Mouse (Mus musculus) brown adipose tissue, adult 24 weeks (tissue): Measurements from ENCODE around the gene Rhoh. TPM values are rescaled to one million over a fixed set of nuclear protein-coding genes. Genes with fewer than 3 reads are reported as not detected.

Experiments
- H3K27ac ChIP-seq: fragments of 200-500 bp; replicated peaks from 2 replicates; pipeline ENCODE4 v1.5.1; 2012; ENCODE audit warnings: low read depth, mild to moderate bottlenecking, low read length
- H3K4me1 ChIP-seq: fragments of 200-500 bp; 2 replicates; pipeline ENCODE4 v1.6.1; 2012; ENCODE audit warnings: low read length, mixed read lengths; ENCODE audit not compliant: control insufficient read depth, insufficient read depth, insufficient read length
- H3K4me3 ChIP-seq: fragments of 200-500 bp; 2 replicates; pipeline ENCODE4 v1.5.1; 2012; ENCODE audit warnings: low read depth, mild to moderate bottlenecking, low read length, moderate library complexity; ENCODE audit not compliant: insufficient read depth
- polyA plus RNA-seq: library from polyadenylated mRNA; stranded (reverse); fragments of >200 nt; gene quantifications from 2 replicates; pipeline ENCODE4 v1.2.4, GENCODE M21; 2012; ENCODE audit not compliant: missing spikeins, insufficient read depth, insufficient read length

Rhoh gene
- polyA plus RNA-seq, 1 experiment: 0.75 TPM

DNA sequence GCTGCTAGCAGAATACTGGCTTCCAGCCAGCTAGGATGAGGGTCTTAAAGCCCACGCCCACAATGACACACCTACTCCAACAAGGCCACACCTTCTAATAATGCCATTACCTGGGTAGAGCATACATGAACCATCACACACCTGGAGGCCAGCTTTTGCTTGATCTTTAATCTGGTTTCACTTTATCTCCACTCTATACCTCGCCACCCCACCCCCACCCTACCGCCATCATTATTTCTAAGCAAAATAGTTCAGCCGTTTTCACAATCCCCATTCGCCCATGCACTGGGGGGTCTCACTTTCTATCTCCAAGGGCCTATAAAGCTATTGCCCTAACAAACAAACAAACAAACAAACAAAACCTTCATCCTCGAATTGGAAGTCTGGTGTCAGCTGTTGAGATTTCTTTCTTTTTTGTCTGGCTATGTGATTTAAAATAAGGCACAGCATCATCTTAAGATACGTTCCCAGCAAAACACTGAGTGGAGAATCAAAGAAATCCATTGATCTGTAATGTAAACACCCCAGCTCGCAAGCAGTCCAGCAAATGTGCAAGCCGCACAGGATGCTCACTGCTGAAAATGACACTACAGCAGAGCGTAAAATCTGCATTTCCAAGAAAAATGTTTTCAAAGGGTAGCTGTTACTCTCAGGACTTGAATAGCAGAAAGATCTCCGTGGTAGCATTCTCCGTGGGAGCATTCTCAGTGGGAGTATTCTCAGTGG lies 59.9 kb downstream of the Rhoh start:
- no peak overlapping the region for H3K4me3 ChIP-seq
- no peaks in the 10 kb centered on the region; the same call in 1 of the 2 replicates for H3K4me1 ChIP-seq
- no peak overlapping the region for H3K27ac ChIP-seq

DNA sequence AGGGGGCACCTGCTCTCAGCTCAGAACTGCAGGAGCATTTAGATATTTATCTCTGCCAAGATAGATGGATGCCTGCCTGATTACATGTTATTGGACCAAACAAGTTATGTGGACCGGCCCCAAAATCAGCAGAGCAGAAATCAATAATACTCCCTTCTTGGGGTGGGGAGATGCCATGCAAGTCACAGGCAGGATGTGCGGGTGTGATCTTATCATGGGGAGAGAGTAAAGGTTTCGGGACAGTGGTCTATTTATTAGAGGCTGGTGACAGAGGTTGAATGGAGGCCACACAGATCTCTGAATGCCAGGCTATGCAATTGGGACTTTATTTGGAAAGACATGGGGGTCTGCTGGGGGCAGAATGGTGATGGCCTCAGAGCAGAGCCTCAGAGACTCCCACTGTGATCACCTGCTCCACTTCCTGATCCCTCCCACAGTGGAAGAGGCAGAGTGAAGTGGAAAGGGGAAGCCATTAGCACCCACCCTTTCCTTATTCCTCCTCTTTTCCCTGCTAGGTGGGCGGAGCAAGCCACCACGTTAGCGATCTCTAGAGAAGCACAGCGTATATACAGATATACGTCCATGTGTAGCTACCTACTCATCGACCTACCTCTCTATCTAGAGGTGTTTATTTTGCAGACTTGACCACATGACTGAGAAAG lies 60.6 kb downstream of the Rhoh start:
- Histone ChIP-seq H3K27ac (no peak overlapping the region), H3K4me3 (no peak overlapping the region), H3K4me1 (no peaks in the 10 kb centered on the region; the same call in 1 of the 2 replicates)

DNA sequence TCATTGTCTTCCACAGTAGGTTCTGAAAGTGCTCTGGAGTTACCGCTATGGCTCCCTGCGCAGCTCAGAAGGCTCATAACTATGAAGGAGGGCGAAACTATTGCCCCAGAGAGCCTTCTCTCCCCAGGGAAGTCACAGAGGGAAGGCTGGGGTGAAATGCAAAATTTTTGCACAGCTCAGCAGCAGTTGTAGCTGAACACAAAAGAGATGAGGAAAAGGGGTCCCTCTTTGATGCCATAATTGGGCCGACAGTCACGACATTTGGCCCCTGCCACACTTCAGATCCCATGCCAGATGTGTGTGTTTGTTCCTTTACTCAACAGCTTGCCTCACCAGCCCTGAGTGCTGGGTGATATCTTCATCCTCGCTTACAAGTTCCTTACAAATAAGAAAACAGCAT lies 65.7 kb downstream of the Rhoh start:
- H3K27ac ChIP-seq: no peak overlapping the region
- no peak overlapping the region for H3K4me3 ChIP-seq
- H3K4me1 ChIP-seq: no peaks in the 10 kb centered on the region

DNA sequence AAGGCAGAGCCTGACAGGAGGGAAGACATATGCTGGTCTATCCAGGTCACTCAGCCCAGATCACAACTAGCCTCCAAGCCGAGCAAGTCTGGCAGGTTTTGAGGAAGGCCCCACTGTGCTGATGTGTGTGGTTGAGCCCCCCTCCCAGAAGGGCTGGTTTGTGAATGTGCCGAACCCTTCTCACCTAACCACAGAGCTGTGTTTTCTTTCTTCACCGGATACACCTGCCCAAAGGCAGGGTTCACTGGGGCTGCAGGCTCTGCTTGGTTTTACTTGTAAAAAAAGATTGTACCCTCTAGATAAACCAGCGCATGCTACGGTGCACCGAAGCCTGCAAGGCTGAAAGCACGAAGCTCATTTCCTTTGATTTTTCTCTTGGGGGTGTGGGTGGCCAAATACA lies 68.1 kb downstream of the Rhoh start:
- H3K27ac ChIP-seq: no peak overlapping the region
- H3K4me1 ChIP-seq: no peaks in the 10 kb centered on the region
- no peak overlapping the region for H3K4me3 ChIP-seq

DNA sequence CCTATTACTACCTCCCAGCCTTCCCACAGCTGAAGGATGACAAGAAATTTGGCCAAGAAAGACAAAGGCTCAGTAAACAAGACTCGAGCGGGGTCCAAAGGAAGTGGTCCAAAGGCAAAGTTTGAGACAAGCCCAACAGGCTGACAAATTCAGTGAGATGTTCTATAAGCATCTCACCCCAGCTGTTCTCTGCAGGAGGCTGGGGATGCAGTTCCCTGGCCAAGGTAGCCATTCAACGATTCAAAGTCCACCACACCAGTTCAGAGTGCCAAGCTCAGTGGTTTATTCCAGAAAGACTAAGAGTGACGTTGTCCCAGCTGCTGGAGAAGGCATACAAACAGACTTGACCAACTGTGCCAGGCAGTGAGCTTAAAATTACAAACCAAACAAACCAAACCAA lies 69.2 kb downstream of the Rhoh start:
- no peak overlapping the region for H3K27ac ChIP-seq
- no peaks in the 10 kb centered on the region for H3K4me1 ChIP-seq
- no peak overlapping the region for H3K4me3 ChIP-seq

DNA sequence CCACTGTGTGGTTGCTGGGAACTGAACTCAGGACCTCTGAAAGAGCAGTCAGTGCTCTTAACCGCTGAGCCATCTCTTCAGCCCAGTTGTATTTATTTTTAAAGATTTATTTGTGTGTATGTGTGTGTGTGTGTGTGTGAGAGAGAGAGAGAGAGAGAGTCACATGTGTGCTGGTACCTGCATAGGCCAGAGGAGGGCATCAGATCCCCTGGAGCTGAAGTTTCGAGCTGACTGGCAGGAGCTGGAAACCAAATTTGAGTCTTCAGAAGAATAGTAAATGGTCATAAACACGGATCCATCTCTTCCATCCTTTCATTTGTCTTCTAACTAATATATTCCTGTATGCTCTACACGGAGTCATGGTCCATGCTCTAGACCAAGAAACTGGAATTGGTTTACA lies 72.2 kb downstream of the Rhoh start:
- Histone ChIP-seq H3K4me1 (no peaks in the 10 kb centered on the region), H3K4me3 (no peak overlapping the region), H3K27ac (no peak overlapping the region)

DNA sequence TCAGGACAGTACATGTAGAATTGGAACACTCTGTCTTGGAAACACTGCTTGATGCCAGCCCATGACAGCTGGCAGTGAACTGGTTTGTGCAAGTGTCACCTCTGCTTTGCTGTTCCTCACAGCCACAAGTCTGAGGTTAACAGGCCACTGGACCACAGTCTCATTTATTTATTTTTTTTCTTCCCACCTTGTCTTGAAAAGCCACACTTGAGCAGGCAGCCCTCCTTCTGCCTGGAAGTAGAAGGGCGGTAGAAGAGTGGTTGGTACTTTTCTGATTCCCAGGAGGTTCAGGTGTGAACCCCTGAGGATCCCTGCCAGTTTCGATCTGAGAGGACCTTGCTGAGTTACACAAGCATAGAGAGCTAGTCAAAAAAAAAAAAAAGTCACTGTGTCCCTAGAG lies 72.8 kb downstream of the Rhoh start:
- Histone ChIP-seq H3K4me3 (no peak overlapping the region), H3K27ac (no peak overlapping the region)

DNA sequence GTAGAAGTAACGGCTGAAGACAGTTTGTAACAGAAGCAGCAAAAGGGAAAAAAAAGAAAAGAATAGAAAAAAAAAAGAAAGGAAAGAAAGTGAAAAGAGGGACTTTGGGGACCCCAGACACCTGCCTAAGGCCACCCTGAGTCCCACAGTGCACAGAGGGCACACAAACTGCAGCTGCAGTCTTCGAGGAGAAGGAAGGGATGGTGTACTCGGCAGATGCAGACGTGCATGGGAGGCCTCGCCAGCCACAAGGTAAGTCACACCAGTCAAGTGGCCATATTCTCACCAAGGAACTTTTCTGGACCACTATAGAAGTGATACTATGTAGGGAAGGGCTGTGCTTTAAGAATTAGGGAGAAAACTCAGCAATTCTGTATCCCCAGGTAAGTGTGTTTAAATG lies 73.8 kb downstream of the Rhoh start, which contains the start of gene Chrna9:
TSS of gene Chrna9 (plus strand) at position 139 of the 400 bp plus-strand sequence.
- Histone ChIP-seq H3K4me1 (no peaks in the 10 kb centered on the region), H3K4me3 (no peak within 1 kb of the TSS), H3K27ac (no peak within 1 kb of the TSS)

More for the DNA sequence above, 72.8 kb downstream of the Rhoh start:
- no peaks in the 10 kb centered on the region for H3K4me1 ChIP-seq

DNA sequence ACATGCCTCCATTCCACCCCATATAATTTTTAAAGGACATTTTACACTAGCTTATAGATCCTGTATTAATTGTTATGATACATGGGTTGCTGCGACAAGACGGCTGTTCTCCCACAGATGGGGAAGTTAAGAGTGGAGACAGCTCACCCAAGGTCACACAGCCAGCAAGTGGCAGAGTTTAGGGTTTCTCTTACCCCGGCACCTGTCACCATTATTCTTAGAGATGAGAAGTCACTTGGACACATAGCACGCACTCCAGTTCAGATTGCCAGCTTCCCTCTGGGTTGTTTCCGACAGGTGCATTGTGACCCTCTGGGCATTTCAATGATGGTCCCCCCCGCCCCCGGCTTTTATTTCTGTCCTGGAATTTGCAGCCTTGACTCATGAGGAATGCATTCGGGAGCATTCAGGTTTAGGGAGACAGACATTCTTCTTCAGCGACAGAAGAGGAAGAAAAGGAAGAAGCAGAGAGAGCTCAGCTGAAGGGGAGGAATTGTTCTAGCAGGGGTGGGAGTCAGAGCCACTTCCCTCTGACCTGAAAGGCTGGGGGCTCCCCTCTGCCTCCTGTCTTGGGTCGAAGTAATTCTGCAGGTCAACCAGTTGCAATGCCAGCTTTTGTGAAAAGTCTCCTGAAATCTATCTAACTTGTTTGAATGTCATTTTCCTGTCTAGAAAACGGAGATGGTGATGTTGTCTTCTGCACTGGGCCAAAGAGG lies 76.2 kb downstream of the Rhoh start:
- H3K4me1 ChIP-seq: no peaks in the 10 kb centered on the region
- no peak overlapping the region for H3K4me3 ChIP-seq
- H3K27ac ChIP-seq: no peak overlapping the region

DNA sequence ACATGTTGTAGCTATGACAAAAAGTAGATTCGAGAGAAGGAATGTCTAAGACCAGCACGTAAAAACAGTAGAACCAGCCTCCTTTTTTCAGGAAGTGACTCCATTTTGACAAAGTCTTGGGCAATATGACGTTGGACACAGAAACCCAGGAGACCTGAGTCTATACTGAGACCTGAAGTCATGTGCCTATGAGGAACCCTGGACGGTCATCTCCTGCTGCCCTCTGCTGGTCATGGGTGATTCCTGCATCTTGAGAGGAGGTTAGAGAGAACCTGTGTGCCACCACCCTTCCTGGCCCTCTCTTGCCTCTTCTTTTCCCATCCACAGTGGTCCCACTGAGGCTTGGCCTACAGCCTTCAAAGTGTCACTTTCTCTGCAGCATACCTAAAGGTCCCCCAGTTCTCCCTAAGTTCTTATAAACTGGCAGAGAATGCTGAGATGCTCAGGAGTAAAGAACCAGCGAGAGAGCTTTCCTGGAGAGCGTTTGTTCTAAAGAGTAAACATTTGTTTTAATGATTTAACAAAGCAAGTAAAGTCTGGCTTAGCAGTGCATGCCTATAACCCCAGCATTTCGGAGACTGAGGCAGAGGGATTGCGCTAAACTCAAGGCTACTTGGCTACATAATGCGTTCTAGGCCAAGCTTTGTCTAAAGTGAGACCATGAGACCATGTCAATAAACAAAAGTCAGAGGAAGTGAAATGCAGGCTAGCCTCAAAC lies 77.1 kb downstream of the Rhoh start:
- no peak overlapping the region for H3K27ac ChIP-seq
- no peak overlapping the region for H3K4me3 ChIP-seq
- no peaks in the 10 kb centered on the region for H3K4me1 ChIP-seq

DNA sequence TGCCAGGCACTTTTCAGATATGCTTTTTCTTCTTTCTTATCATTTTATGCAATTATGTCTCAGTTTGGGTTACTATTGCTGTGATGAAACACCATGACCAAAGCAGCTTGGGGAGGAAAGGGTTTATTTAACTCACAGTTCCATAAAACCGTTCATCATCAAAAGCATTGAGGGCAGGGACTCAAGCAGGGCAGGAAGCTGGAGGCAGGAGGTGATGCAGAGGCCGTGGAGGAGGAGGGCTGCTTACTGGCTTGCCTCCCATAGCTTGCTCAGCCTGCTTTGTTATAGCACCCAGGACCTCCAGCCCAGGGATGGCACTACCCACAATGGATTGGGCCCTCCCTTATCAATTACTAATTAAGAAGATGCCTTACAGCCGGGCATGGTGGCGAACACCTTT lies 80.1 kb downstream of the Rhoh start:
- Histone ChIP-seq H3K4me3 (no peak overlapping the region), H3K4me1 (no peaks in the 10 kb centered on the region), H3K27ac (no peak overlapping the region)

Other genes starting within 250 kb of the Rhoh start
- gene Pds5a, start 162.9 kb upstream of the Rhoh start, polyA plus RNA-seq: 40.0 and 45.3 TPM in 2 replicates
- gene N4bp2, start 97.7 kb upstream of the Rhoh start, polyA plus RNA-seq: 1.1 and 2.5 TPM in 2 replicates
- not detected in 2 replicates for gene Chrna9, start 73.7 kb downstream of the Rhoh start, polyA plus RNA-seq
- not detected in 2 replicates for gene 9130230L23Rik, start 143.1 kb downstream of the Rhoh start, polyA plus RNA-seq